8 mouse cellular contexts compared by ENCODE assay signal in the genomic region with DNA sequence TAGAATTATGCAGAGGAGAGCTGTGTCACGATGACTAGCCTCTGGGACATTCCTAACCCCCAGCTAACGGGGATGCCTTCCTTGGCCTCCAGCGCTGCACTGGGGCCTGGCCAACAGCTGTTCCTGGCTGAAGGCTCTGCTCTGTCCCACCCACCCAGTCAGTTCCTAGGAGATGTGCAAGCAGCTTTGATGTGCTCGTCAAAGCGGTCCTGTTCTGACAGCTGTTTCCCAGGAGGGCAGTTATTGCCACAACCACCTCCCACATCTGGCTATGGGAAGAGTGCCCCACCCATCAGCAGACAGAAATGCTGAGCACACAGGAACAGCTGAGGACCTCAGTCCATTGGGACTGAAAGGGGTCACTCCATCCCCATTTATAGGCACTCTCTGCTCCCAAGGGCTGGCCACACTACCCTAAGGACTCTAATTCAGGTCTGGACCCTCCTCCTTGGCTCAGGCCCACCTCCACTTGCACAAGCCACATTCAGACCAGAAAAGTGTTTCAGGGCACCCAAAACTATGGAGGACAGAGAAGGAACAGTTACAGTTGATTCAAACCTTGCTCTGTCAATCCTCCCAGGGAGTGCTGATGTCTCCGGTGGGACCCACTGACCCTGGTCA.
A peak's percentile ranks its signal among the peaks of the same experiment; 100 is the strongest.
DNase-seq lines count a peak whose midpoint lies in the region; ATAC-seq lines count a peak whose summit lies in the region.

No protein-coding gene starts in this region.

- H3K27me3 ChIP-seq in megakaryocyte, embryonic 14.5 days (replicated peaks), result peaks cover 8% of the 10 kb centered on the region
- H3K27me3 ChIP-seq in kidney, embryonic 14.5 days (ENCODE audit: control insufficient read depth, insufficient read depth, low read length), result no peaks in the 10 kb centered on the region

- ATAC-seq in megakaryocyte, adult 5-6 weeks (ENCODE audit: poor library complexity, severe bottlenecking), result no peak
- ATAC-seq in kidney, embryonic 14.5 days (ENCODE audit: low FRiP score, low TSS enrichment), result no peak; the same call in 1 of the 2 replicates
- no peak for ATAC-seq in inflammation-experienced regulatory T-cells, adult 6 months

- no peak overlapping the region for H3K4me2 ChIP-seq in kidney, embryonic 14.5 days (replicated peaks; ENCODE audit: low read depth, low read length)

- peak overlapping the region; percentile 23 for H3K4me3 ChIP-seq in megakaryocyte, embryonic 14.5 days (replicated peaks)
- H3K4me3 ChIP-seq in kidney, embryonic 14.5 days (ENCODE audit: low read length), result no peak overlapping the region

- H3K4me1 ChIP-seq in megakaryocyte, embryonic 14.5 days, result peaks cover 75% of the 10 kb centered on the region
- H3K4me1 ChIP-seq in kidney, embryonic 14.5 days (ENCODE audit: control insufficient read depth, insufficient read depth, low read length), result peaks cover 16% of the 10 kb centered on the region

- peak overlapping the region; percentile 44; the same call in 1 of the 2 replicates for H3K27ac ChIP-seq in kidney, embryonic 14.5 days (ENCODE audit: low read depth, low read length)

- WGBS in kidney, embryonic 14.5 days, result 37% methylated on average over 6 of the region's 6 CpGs

- H3K9me3 ChIP-seq in megakaryocyte, embryonic 14.5 days, result no peaks in the 10 kb centered on the region
- H3K9me3 ChIP-seq in kidney, embryonic 14.5 days (ENCODE audit: control insufficient read depth, low read length), result no peaks in the 10 kb centered on the region

- intact Hi-C loops in left cerebral cortex, postnatal 36 days (cut with DNase I), result loop anchor here (1.0 to 10.0 kb wide), 2 partner anchors 76 to 272 kb away; no protein-coding TSS in a partner anchor

- H3K36me3 ChIP-seq in megakaryocyte, embryonic 14.5 days (replicated peaks; ENCODE audit: low read length), result no peaks in the 10 kb centered on the region
- no peaks in the 10 kb centered on the region for H3K36me3 ChIP-seq in kidney, embryonic 14.5 days (ENCODE audit: control insufficient read depth, insufficient read depth, low read length)

- no peak overlapping the region for H3K9ac ChIP-seq in kidney, embryonic 14.5 days (ENCODE audit: low read depth, low read length)

- peak; percentile 79 for DNase-seq in gastrocnemius, adult 18-20 months (ENCODE audit: low spot score)
- DNase-seq in mesoderm, embryonic 11.5 days (ENCODE audit: low read depth, low spot score), result peak; percentile 66
- DNase-seq in right cerebral cortex, adult 2 months (ENCODE audit: low spot score in 2 of 2), result no peak
- DNase-seq in left cerebral cortex, postnatal 36 days (ENCODE audit: low spot score in 2 of 2), result no peak

Comparison
In these comparisons a context has a peak if more than half of its experiments do, and no peak if none do; other contexts are left out.
1. DNase-seq: peak in gastrocnemius, adult 18-20 months (single experiment) and mesoderm, embryonic 11.5 days (single experiment); none in right cerebral cortex, adult 2 months (0 of 2) and left cerebral cortex, postnatal 36 days (0 of 2).